Comparison of ENCODE assay signal across 8 mouse cellular contexts in genomic region chr11:87427273-87428050, GRCm38 (mm10). TPM values are rescaled to one million over a fixed set of nuclear protein-coding genes. Genes with fewer than 3 reads are reported as not detected.
DNase-seq lines count a peak whose midpoint lies in the region; ATAC-seq and TF ChIP-seq lines count a peak whose summit lies in the region.

No protein-coding gene starts in this region.

- DNase-seq in limb, embryonic 11.5 days (ENCODE audit: low spot score): peak; percentile 34
- no peak for DNase-seq in limb, embryonic 10.5 days (ENCODE audit: low spot score)
- DNase-seq in embryonic facial prominence, embryonic 11.5 days (ENCODE audit: low spot score): no peak
- no peak for DNase-seq in hindbrain, embryonic 14.5 days (ENCODE audit: low spot score)
- no peak for DNase-seq in midbrain, postnatal 0 days (ENCODE audit: low spot score)
- no peak for DNase-seq in left cerebral cortex, adult 8-10 months (ENCODE audit: low spot score in 2 of 2)
- DNase-seq in c-Kit-positive CD71-positive TER-119-positive erythroid progenitor cells, embryonic 14.5 days (ENCODE audit: low spot score): no peak
- DNase-seq in embryo, embryonic 9.5 days (ENCODE audit: extremely low spot score): no peak

- H3K9me3 ChIP-seq in limb, embryonic 11.5 days (ENCODE audit: control insufficient read depth, low read length): no peaks in the 10 kb centered on the region
- no peaks in the 10 kb centered on the region for H3K9me3 ChIP-seq in limb, embryonic 10.5 days (replicated peaks)
- H3K9me3 ChIP-seq in embryonic facial prominence, embryonic 11.5 days (replicated peaks; ENCODE audit: control insufficient read depth, low read length): no peaks in the 10 kb centered on the region
- no peaks in the 10 kb centered on the region for H3K9me3 ChIP-seq in hindbrain, embryonic 14.5 days (ENCODE audit: control insufficient read depth, low read length)
- H3K9me3 ChIP-seq in midbrain, postnatal 0 days (ENCODE audit: low read length): no peaks in the 10 kb centered on the region

- TF ChIP-seq CTCF in midbrain, postnatal 0 days (IDR thresholded peaks at IDR 0.05): no peak

- no peak overlapping the region for H3K4me2 ChIP-seq in limb, embryonic 11.5 days (ENCODE audit: low read depth, severe bottlenecking)
- H3K4me2 ChIP-seq in embryonic facial prominence, embryonic 11.5 days (ENCODE audit: low read depth, low read length): no peak overlapping the region
- H3K4me2 ChIP-seq in hindbrain, embryonic 14.5 days (replicated peaks): no peak overlapping the region
- H3K4me2 ChIP-seq in midbrain, postnatal 0 days (ENCODE audit: low read depth, low read length, poor library complexity, severe bottlenecking): no peak overlapping the region

- H3K36me3 ChIP-seq in limb, embryonic 11.5 days (ENCODE audit: control insufficient read depth, insufficient read depth, low read length): no peaks in the 10 kb centered on the region
- H3K36me3 ChIP-seq in limb, embryonic 10.5 days: no peaks in the 10 kb centered on the region
- no peaks in the 10 kb centered on the region for H3K36me3 ChIP-seq in embryonic facial prominence, embryonic 11.5 days (replicated peaks; ENCODE audit: control insufficient read depth, insufficient read depth, low read depth, low read length)
- no peaks in the 10 kb centered on the region for H3K36me3 ChIP-seq in hindbrain, embryonic 14.5 days (replicated peaks; ENCODE audit: control insufficient read depth, insufficient read depth)
- H3K36me3 ChIP-seq in midbrain, postnatal 0 days (ENCODE audit: insufficient read depth, low read length): no peaks in the 10 kb centered on the region

- H3K4me1 ChIP-seq in limb, embryonic 11.5 days (ENCODE audit: control insufficient read depth, insufficient read depth, low read length): no peaks in the 10 kb centered on the region
- peaks cover 4% of the 10 kb centered on the region; the same call in 1 of the 2 replicates for H3K4me1 ChIP-seq in limb, embryonic 10.5 days
- H3K4me1 ChIP-seq in embryonic facial prominence, embryonic 11.5 days (ENCODE audit: control insufficient read depth, insufficient read depth, low read length): no peaks in the 10 kb centered on the region
- no peaks in the 10 kb centered on the region for H3K4me1 ChIP-seq in hindbrain, embryonic 14.5 days (replicated peaks; ENCODE audit: control insufficient read depth, insufficient read depth, low read length)
- H3K4me1 ChIP-seq in midbrain, postnatal 0 days (ENCODE audit: insufficient read depth, low read length): no peaks in the 10 kb centered on the region; the same call in 1 of the 2 replicates

- 59% methylated on average over 1 of the region's 1 CpGs for WGBS in limb, embryonic 11.5 days
- WGBS in limb, embryonic 10.5 days: 64% methylated on average over 1 of the region's 1 CpGs
- WGBS in embryonic facial prominence, embryonic 11.5 days: 47% methylated on average over 1 of the region's 1 CpGs
- 71% methylated on average over 1 of the region's 1 CpGs for WGBS in hindbrain, embryonic 14.5 days
- 60% methylated on average over 1 of the region's 1 CpGs for WGBS in midbrain, postnatal 0 days

- no peak overlapping the region for H3K4me3 ChIP-seq in limb, embryonic 11.5 days (ENCODE audit: low read depth, low read length)
- no peak overlapping the region for H3K4me3 ChIP-seq in limb, embryonic 10.5 days
- H3K4me3 ChIP-seq in embryonic facial prominence, embryonic 11.5 days (ENCODE audit: low read depth, low read length): no peak overlapping the region
- no peak overlapping the region for H3K4me3 ChIP-seq in hindbrain, embryonic 14.5 days (replicated peaks; ENCODE audit: low read length)
- H3K4me3 ChIP-seq in midbrain, postnatal 0 days (ENCODE audit: low read depth, low read length): no peak overlapping the region

- H3K27ac ChIP-seq in limb, embryonic 11.5 days (replicated peaks; ENCODE audit: low read depth, low read length): no peak overlapping the region
- no peak overlapping the region for H3K27ac ChIP-seq in limb, embryonic 10.5 days
- H3K27ac ChIP-seq in embryonic facial prominence, embryonic 11.5 days (replicated peaks; ENCODE audit: low read depth, low read length): 0 out of 2 replicates have a peak overlapping the region, but pooled peaks have one; percentile 31
- H3K27ac ChIP-seq in hindbrain, embryonic 14.5 days: peak overlapping the region; percentile 65
- 0 out of 2 replicates have a peak overlapping the region, but pooled peaks have one; percentile 26 for H3K27ac ChIP-seq in midbrain, postnatal 0 days (ENCODE audit: low read depth, low read length)

- no peak for ATAC-seq in limb, embryonic 11.5 days (ENCODE audit: insufficient number of reproducible peaks, low FRiP score, low TSS enrichment, low read depth)
- ATAC-seq in embryonic facial prominence, embryonic 11.5 days (replicated peaks; ENCODE audit: insufficient number of reproducible peaks, low FRiP score, low TSS enrichment, low read depth): no peak
- no peak for ATAC-seq in hindbrain, embryonic 14.5 days (ENCODE audit: low FRiP score)
- no peak for ATAC-seq in midbrain, postnatal 0 days (ENCODE audit: low FRiP score)

- H3K9ac ChIP-seq in limb, embryonic 11.5 days (ENCODE audit: low read length): no peak overlapping the region
- no peak overlapping the region for H3K9ac ChIP-seq in embryonic facial prominence, embryonic 11.5 days (replicated peaks; ENCODE audit: low read length)
- H3K9ac ChIP-seq in hindbrain, embryonic 14.5 days: no peak overlapping the region
- no peak overlapping the region for H3K9ac ChIP-seq in midbrain, postnatal 0 days (replicated peaks; ENCODE audit: low read length, poor library complexity, severe bottlenecking)

- H3K27me3 ChIP-seq in limb, embryonic 11.5 days (ENCODE audit: control insufficient read depth, insufficient read depth, low read length): no peaks in the 10 kb centered on the region
- no peaks in the 10 kb centered on the region for H3K27me3 ChIP-seq in limb, embryonic 10.5 days (ENCODE audit: low read depth, poor library complexity, severe bottlenecking)
- H3K27me3 ChIP-seq in embryonic facial prominence, embryonic 11.5 days (ENCODE audit: control insufficient read depth, insufficient read depth, low read length): no peaks in the 10 kb centered on the region
- H3K27me3 ChIP-seq in hindbrain, embryonic 14.5 days (ENCODE audit: control insufficient read depth, insufficient read depth, low read length): no peaks in the 10 kb centered on the region
- no peaks in the 10 kb centered on the region for H3K27me3 ChIP-seq in midbrain, postnatal 0 days (ENCODE audit: insufficient read depth, low read length)

RNA-seq across cellular contexts. Expression of gene Tex14, which starts 22.6 kb away (rescaled TPM):
- 0.13 and 0.60 TPM in 2 replicates for polyA plus RNA-seq in limb, embryonic 11.5 days (2014; fragmentation: Nextera tagmentation; extraction: Ambion mirVana)
- polyA plus RNA-seq in limb, embryonic 10.5 days (2016; fragmentation: Nextera tagmentation; extraction: Ambion mirVana): 0.16 and 0.33 TPM in 2 replicates
- polyA plus RNA-seq in embryonic facial prominence, embryonic 11.5 days (2014; fragmentation: Nextera tagmentation; extraction: Ambion mirVana): 0.42 and 0.80 TPM in 2 replicates
- polyA plus RNA-seq in hindbrain, embryonic 14.5 days (2014; fragmentation: Nextera tagmentation; extraction: Ambion mirVana): 0.72 and 1.1 TPM in 2 replicates
- total RNA-seq in midbrain, postnatal 0 days (2014; rRNA removed): 0.66 and 4.0 TPM in 2 replicates
- polyA plus RNA-seq in midbrain, postnatal 0 days (2015; fragmentation: Nextera tagmentation; extraction: Ambion mirVana): 0.31 and 0.35 TPM in 2 replicates
- 1 to 10 TPM in 1 of 4 experiments, under 1 TPM in 1, not detected in 2; 0.57 to 1.4 TPM for total RNA-seq in left cerebral cortex, adult 8-10 months (2022)

RNA-seq across cellular contexts. Expression of gene Rad51c, which starts 22.7 kb away (rescaled TPM):
- polyA plus RNA-seq in limb, embryonic 11.5 days (2014; fragmentation: Nextera tagmentation; extraction: Ambion mirVana): 14.3 and 14.5 TPM in 2 replicates
- polyA plus RNA-seq in limb, embryonic 10.5 days (2016; fragmentation: Nextera tagmentation; extraction: Ambion mirVana): 11.5 and 15.4 TPM in 2 replicates
- 12.1 and 13.5 TPM in 2 replicates for polyA plus RNA-seq in embryonic facial prominence, embryonic 11.5 days (2014; fragmentation: Nextera tagmentation; extraction: Ambion mirVana)
- polyA plus RNA-seq in hindbrain, embryonic 14.5 days (2014; fragmentation: Nextera tagmentation; extraction: Ambion mirVana): 3.2 and 4.0 TPM in 2 replicates
- 2.0 and 2.4 TPM in 2 replicates for total RNA-seq in midbrain, postnatal 0 days (2014; rRNA removed)
- polyA plus RNA-seq in midbrain, postnatal 0 days (2015; fragmentation: Nextera tagmentation; extraction: Ambion mirVana): 1.8 and 2.1 TPM in 2 replicates
- total RNA-seq in left cerebral cortex, adult 8-10 months (2022): 1 to 10 TPM; 2.6 to 4.7 (median 4.0) TPM

Comparison
In these comparisons a context has a peak if more than half of its experiments do, and no peak if none do; other contexts are left out.
1. H3K27ac ChIP-seq: peak in embryonic facial prominence, embryonic 11.5 days (single experiment), hindbrain, embryonic 14.5 days (single experiment) and midbrain, postnatal 0 days (single experiment); none in limb, embryonic 11.5 days (single experiment) and limb, embryonic 10.5 days (single experiment).